Mouse (Mus musculus) lung, adult 2 months (tissue): ENCODE data around the gene Timp3. TPM values are rescaled to one million over a fixed set of nuclear protein-coding genes. Genes with fewer than 3 reads are reported as not detected.

ENCODE experiments used
- DNase-seq: peaks from one replicate; pipeline ENCODE4 v3.0.0; 2022
- H3K4me1 ChIP-seq: fragments of 200-500 bp; 2 replicates; pipeline ENCODE4 v1.6.1; 2011; ENCODE audit warnings: low read length; ENCODE audit not compliant: control insufficient read depth, insufficient read depth
- H3K4me3 ChIP-seq: fragments of 200-500 bp; replicated peaks from 2 replicates; pipeline ENCODE3; 2011; ENCODE audit warnings: low read depth, mild to moderate bottlenecking, control low read depth, low read length; ENCODE audit errors: extremely low read depth
- CTCF ChIP-seq: fragments of 200-500 bp; IDR thresholded peaks from 2 replicates; pipeline ENCODE4 v1.5.1; 2011; ENCODE audit warnings: mild to moderate bottlenecking, low read length, control low read depth; ENCODE audit not compliant: insufficient read depth
- POLR2A ChIP-seq: fragments of 200-500 bp; IDR thresholded peaks from 2 replicates; pipeline ENCODE4 v1.6.1; 2011; ENCODE audit warnings: low read depth, mild to moderate bottlenecking, control low read depth, low read length, borderline replicate concordance; ENCODE audit errors: extremely low read depth
- WGBS: fragments of 180-500 bp; shearing (Covaris S2); methylation state at CpG from one replicate; pipeline ENCODE4 v1.1.7; 2018; 5-methylcytosine and 5-hydroxymethylcytosine counted together
- polyA plus RNA-seq: library from polyadenylated mRNA; depleted of rRNA; stranded (reverse); fragments of >200 nt; gene quantifications from 2 replicates; pipeline ENCODE4 v1.2.3, GENCODE M21; 2012

The Timp3 gene
- polyA plus RNA-seq, 1 experiment: 259 TPM

DNA sequence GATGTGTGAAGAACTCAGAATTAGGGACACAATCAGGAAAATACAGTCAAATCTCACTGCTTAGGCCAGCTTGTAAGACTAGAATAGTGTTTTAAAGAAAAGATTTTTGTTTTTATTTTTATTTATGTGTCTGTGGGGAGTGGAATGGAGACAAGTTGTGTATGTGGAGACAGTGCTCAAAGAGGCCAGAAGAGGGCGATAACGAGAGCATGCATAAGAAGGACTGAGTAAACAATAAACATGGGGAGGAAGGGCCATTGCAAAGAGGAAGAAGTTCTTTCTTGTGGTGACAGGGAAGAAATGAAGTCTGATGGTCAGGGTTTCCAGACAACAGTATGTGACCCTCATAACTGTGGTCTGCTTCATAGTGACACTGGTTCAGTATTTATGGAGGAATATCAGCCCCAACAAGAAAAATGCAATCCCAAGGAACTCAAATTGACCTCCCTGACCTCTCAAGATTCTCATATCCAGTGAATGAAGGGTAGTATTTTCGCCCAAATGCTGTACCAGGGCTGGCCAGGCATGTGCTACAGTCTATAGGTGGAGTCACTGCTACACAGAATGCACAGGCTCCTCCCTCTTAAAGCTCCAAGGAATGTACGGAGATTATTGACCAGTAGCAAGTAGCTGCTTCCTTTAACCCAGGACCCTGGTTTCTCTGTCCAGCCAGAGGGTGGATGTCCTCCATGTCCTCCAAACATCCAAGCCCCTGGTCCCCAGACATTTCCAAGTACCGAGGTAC is 56.8 kb downstream of the Timp3 start:
- H3K4me1 ChIP-seq: peaks cover 2% of the 10 kb centered on the region; the same call in 1 of the 2 replicates
- DNase-seq: no peak
- WGBS: 65% methylated on average over 5 of the region's 5 CpGs
- H3K4me3 ChIP-seq: no peak overlapping the region
- 0 out of 2 replicates have a peak, but pooled peaks have one; percentile 0 for TF ChIP-seq CTCF
- no peak for TF ChIP-seq POLR2A

DNA sequence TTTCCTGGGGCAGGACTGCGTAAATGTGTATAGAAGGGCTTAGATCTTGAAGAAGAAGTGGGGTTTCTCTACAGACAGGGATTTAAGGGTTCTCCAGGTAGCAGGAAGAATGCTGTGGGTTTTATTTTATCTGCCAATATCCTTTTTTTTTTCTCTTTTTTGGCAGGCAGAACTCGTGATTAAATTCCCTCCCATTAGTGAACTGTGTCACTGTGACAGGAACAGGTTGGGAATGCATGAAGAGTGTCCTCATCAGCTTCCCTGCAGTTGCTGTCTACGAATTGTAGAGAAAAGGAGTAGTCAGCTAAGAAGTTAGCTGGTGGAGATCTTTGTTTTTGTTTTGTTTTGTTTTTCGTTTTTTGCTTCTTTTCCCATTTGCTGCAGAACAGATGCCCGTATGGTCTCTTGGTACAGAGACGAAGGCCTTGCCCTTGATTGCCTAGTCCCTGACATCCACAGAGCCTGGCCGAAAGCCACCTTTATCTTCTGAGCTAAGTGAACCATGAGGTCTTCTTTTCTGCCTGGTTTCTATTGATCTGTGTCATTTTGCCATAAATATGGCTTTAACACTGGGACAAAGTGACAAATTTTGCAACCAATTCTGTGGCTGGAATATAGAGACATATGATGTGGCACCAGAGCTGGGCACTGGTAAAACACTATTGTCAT is 58.3 kb downstream of the Timp3 start:
- 80% methylated on average over 7 of the region's 7 CpGs for WGBS
- DNase-seq: no peak

DNA sequence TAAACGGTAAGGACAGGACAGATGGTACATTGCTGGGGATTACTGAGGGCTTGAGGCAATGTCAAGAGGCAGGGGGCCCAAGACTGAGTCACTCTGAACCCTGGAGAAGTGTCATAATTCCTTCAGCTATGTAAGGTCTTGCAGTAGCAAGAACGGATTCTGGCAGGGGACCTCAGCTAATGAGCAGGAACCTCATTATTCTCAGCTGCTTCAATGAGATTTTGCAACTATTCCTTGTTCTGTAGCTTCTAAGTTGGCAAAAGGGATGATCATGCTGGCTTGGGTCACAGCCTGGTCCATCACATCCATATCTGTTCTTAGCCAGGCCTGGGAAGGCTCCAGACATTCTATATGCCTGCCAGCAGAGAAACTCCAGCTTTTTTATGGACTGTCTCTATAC is 59.0 kb downstream of the Timp3 start:
- 60% methylated on average over 2 of the region's 2 CpGs for WGBS
- no peak for DNase-seq

More for the DNA sequence above, 58.3 kb downstream of the Timp3 start:
- Histone ChIP-seq H3K4me3 (no peak overlapping the region), H3K4me1 (peaks cover 2% of the 10 kb centered on the region; the same call in 1 of the 2 replicates)
- no peak for TF ChIP-seq POLR2A
- no peak for TF ChIP-seq CTCF

GRCm38 (mm10) chr10:86359699-86360098 is 59.5 kb downstream of the Timp3 start:
- no peak for DNase-seq
- TF ChIP-seq CTCF: no peak
- no peak for TF ChIP-seq POLR2A
- Histone ChIP-seq H3K4me1 (no peaks in the 10 kb centered on the region), H3K4me3 (no peak overlapping the region)
- WGBS: 45% methylated on average over 4 of the region's 4 CpGs

More for the DNA sequence above, 59.0 kb downstream of the Timp3 start:
- TF ChIP-seq POLR2A (no peak), CTCF (no peak)
- no peaks in the 10 kb centered on the region for H3K4me1 ChIP-seq
- no peak overlapping the region for H3K4me3 ChIP-seq

DNA sequence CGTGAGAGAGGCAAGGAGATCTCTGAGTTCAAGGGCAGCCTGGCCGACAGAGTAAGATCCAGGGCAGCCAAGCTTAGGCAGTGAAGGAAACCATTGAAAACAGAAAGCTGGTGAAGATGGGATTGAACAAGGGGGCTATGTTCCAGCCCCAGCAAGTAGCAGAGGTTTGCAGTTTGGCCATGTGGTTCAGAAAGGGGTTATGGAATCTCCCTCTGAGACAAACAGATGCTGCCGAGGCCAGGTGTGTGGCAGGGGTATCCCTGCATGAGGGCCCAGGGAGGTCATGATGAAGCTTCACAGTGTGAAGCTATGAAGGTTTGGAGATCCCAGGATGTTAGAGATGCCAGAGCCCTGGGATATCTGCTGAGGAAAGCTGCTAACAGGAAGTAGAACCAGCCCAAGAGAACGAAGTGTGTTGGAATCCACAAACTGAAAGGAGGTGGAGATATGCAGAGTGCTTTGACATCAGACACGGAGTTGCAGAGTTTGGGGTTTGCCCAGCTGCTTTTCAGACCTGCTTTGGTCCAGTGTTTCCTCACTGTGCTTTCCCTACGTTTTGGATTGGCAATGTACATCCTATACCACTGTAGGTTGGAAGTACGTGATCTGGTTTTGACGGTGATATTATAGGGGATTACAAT is 63.6 kb downstream of the Timp3 start:
- DNase-seq: no peak
- TF ChIP-seq POLR2A (no peak), CTCF (no peak)
- H3K4me1 ChIP-seq: peaks cover 3% of the 10 kb centered on the region; the same call in 1 of the 2 replicates
- no peak overlapping the region for H3K4me3 ChIP-seq
- 73% methylated on average over 8 of the region's 8 CpGs for WGBS

DNA sequence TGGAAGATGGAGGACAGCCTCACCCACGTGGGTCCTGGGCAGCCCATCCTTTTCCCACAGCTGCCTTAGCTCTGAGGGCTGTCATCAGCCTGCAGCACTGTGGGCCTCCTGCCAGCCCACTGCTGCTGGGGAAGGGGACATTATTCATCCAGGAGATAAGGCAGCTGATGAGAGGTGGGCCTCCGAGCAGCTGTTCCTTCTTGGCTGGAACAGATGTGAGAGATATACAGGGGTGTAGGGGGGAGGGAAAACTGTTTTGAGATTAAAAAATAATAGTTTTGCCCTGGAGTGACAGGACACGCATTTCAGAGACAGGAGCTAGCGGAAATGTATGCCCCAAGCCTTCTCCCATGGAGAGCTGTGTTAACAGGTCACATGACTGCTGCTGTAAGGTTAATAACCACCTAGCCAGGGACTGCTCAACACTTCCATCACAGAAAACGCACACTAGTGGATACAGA is 65.5 kb downstream of the Timp3 start:
- WGBS: 48% methylated on average over 5 of the region's 5 CpGs
- DNase-seq: no peak
- TF ChIP-seq CTCF (no peak), POLR2A (no peak)
- H3K4me1 ChIP-seq: peaks cover 3% of the 10 kb centered on the region; the same call in 1 of the 2 replicates
- no peak overlapping the region for H3K4me3 ChIP-seq

GRCm38 (mm10) chr10:86367346-86367745 is 67.2 kb downstream of the Timp3 start:
- peaks cover 3% of the 10 kb centered on the region; the same call in 1 of the 2 replicates for H3K4me1 ChIP-seq
- no peak for TF ChIP-seq POLR2A
- no peak for TF ChIP-seq CTCF
- no peak for DNase-seq
- WGBS: 80% methylated on average over 4 of the region's 4 CpGs
- H3K4me3 ChIP-seq: no peak overlapping the region

DNA sequence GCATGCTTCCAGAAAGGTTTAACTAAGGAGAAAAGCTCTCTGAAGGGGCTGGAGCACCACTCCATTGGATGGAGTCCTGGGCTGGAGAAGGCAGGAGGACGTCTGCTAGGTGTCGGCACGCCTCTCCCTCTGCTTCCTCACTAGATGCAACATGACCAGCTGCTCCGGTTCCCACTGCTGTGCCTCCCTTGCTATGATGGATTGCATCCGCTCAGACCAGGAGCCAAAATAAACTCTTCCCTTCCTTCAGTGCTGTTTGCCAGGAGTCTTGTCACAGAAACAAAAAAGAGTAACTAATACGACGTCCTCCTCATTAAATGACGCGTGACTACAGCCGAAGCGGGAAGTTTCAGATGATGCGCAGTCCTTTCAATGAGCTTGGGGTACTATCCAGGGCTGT is 68.6 kb downstream of the Timp3 start:
- Histone ChIP-seq H3K4me1 (peaks cover 3% of the 10 kb centered on the region; the same call in 1 of the 2 replicates), H3K4me3 (no peak overlapping the region)
- DNase-seq: no peak
- WGBS: 25% methylated on average over 12 of the region's 12 CpGs
- TF ChIP-seq CTCF (no peak), POLR2A (no peak)

DNA sequence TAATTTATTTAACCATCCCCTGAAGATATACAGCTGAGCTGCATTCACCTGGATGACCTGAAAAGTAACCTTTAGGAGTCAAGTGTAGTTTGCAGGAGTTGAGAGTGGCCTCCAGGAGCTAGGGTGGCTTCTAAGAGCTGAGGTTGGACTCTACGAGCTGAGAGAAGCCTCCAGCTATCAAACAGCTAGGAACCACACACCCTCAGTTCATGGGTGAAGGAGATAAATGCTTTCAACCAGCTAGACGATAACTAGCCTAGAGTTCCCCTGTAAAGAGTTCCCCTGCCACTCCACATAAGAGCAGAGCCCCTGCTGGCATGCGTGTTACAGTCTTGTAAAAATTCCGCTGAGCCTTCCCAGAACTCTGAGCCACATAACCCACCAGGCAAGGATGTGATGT is 69.2 kb downstream of the Timp3 start:
- Histone ChIP-seq H3K4me1 (peaks cover 3% of the 10 kb centered on the region; the same call in 1 of the 2 replicates), H3K4me3 (no peak overlapping the region)
- no peak for DNase-seq
- no peak for TF ChIP-seq CTCF
- no peak for TF ChIP-seq POLR2A
- WGBS: 74% methylated on average over 4 of the region's 4 CpGs
